Mouse (Mus musculus): Measurements from ENCODE around the gene Trim13. TPM values are rescaled to one million over a fixed set of nuclear protein-coding genes. Genes with fewer than 3 reads are reported as not detected.

Gene Trim13
- total RNA-seq (2023) = 12.6 TPM

GRCm38 (mm10) chr14:61597968-61598367 is at the start of gene Trim13:
Trim13 (plus strand) TSS chr14:61598247.

GRCm38 (mm10) chr14:61556289-61557147 is 41.5 kb upstream of the Trim13 start, which contains the start of gene Spryd7:
Spryd7 (minus strand) TSS chr14:61556886.

GRCm38 (mm10) chr14:61607157-61607556 is 9.1 kb downstream of the Trim13 start, which contains the start of gene Kcnrg:
Kcnrg (plus strand) TSS chr14:61607457.

Other genes with a start within 250 kb of the Trim13 start
- gene Ebpl, start 237.8 kb upstream of the Trim13 start, total RNA-seq (2023) = 3.6 TPM
- 21.3 TPM for gene Kpna3, start 158.4 kb upstream of the Trim13 start, total RNA-seq (2023)
- gene Spryd7, start 41.4 kb upstream of the Trim13 start, total RNA-seq (2023) = 9.9 TPM
- gene Kcnrg, start 9.2 kb downstream of the Trim13 start, total RNA-seq (2023) = 1.4 TPM

Measured in CD8-positive naive resting alpha-beta T cell, adult 57 days (primary cell).